In genomic region chr5:88716983-88717382, GRCm38 (mm10) we compare ENCODE assay signal across 21 mouse cellular contexts. TPM values are rescaled to one million over a fixed set of nuclear protein-coding genes. Genes with fewer than 3 reads are reported as not detected.
DNase-seq lines count a peak whose midpoint lies in the region; ATAC-seq and TF ChIP-seq lines count a peak whose summit lies in the region.
"Had no signal": no experiment of that assay in that cellular context is flagged by ENCODE, and none has a peak within 500 bp of the region (broad histone marks: within the 10 kb centered on the region; RNA-seq: fewer than 3 reads in every experiment).

No protein-coding gene starts in this region.

- H3K27me3 ChIP-seq in CH12.LX (replicated peaks), result no peaks in the 10 kb centered on the region
- no peaks in the 10 kb centered on the region for H3K27me3 ChIP-seq in liver, postnatal 0 days (ENCODE audit: insufficient read depth, low read length)
- H3K27me3 ChIP-seq: embryonic facial prominence, embryonic 13.5 days; embryonic facial prominence, embryonic 15.5 days; forebrain, embryonic 13.5 days; forebrain, embryonic 15.5 days had no signal

- TF ChIP-seq EP300 in CH12.LX (IDR thresholded peaks at IDR 0.05; ENCODE audit: low read length), result peak; percentile 94
- no peak for TF ChIP-seq EP300 in liver, postnatal 0 days (IDR thresholded peaks at IDR 0.05; ENCODE audit: low read depth)

- TF ChIP-seq POLR2A in CH12.LX (IDR thresholded peaks at IDR 0.05; ENCODE audit: low read depth, low read length), result no peak

- no peak overlapping the region for H3K9ac ChIP-seq in CH12.LX (ENCODE audit: insufficient read depth, low read depth)
- H3K9ac ChIP-seq in liver, postnatal 0 days (replicated peaks), result no peak overlapping the region
- H3K9ac ChIP-seq: embryonic facial prominence, embryonic 13.5 days; embryonic facial prominence, embryonic 15.5 days; forebrain, embryonic 13.5 days; forebrain, embryonic 15.5 days; forebrain, postnatal 0 days had no signal

- no peak overlapping the region for H3K27ac ChIP-seq in CH12.LX (ENCODE audit: insufficient read depth, low read depth)
- no peak overlapping the region for H3K27ac ChIP-seq in liver, postnatal 0 days (ENCODE audit: low read depth)
- H3K27ac ChIP-seq: embryonic facial prominence, embryonic 13.5 days; embryonic facial prominence, embryonic 15.5 days; forebrain, embryonic 13.5 days; forebrain, embryonic 15.5 days had no signal

- H3K4me3 ChIP-seq in CH12.LX (replicated peaks in 1 of 3; ENCODE audit: low read depth in 2 of 3, low read length in 2 of 3, poor library complexity in 1 of 3), result no peak overlapping the region
- H3K4me3 ChIP-seq in liver, postnatal 0 days (ENCODE audit: low read depth, low read length), result no peak overlapping the region
- H3K4me3 ChIP-seq: embryonic facial prominence, embryonic 13.5 days; embryonic facial prominence, embryonic 15.5 days; forebrain, embryonic 13.5 days; forebrain, embryonic 15.5 days had no signal

- peak; percentile 36 for DNase-seq in CD4-positive, CD25-positive, alpha-beta regulatory T cell, adult 2 months (ENCODE audit: low read depth, low spot score)
- DNase-seq in A20 (ENCODE audit: low read depth, low spot score) (peak; percentile 49), CH12.LX (ENCODE audit: extremely low read depth) (peak; percentile 79)
- DNase-seq in liver, postnatal 0 days, result no peak
- DNase-seq: adrenal gland, adult 2 months; adrenal gland, postnatal 10 days; adrenal gland, postnatal 25 days; cerebellum, adult 11 months; cerebellum, adult 18-20 months; cerebellum, adult 8-10 months; cerebellum, adult 9-11 months; cerebellum, postnatal 14 days; cerebellum, postnatal 36 days; embryo, embryonic 11 days; forebrain, postnatal 0 days had no signal

- 78% methylated on average over 2 of the region's 2 CpGs for WGBS in liver, postnatal 0 days (ENCODE audit: insufficient replicate concordance)

- in situ Hi-C loops in CH12.LX (cut with MboI; ENCODE audit: low pct_ligation_motif_present, low pct_unique_long_range_greater_than_20kb, low sequenced_read_pairs), result no loop called here

- dilution Hi-C loops in CH12.LX (cut with MboI; ENCODE audit: extremely low pct_ligation_motif_present, extremely low pct_unique_long_range_greater_than_20kb, low sequenced_read_pairs), result no loop called here

- peaks cover 11% of the 10 kb centered on the region for H3K79me2 ChIP-seq in CH12.LX (replicated peaks; ENCODE audit: control insufficient read depth, extremely low read depth, insufficient read depth, poor library complexity, severe bottlenecking)

- H3K4me1 ChIP-seq in CH12.LX (ENCODE audit: control insufficient read depth in 1 of 2, insufficient read depth in 2 of 2), result peaks cover 9 to 28% of the 10 kb centered on the region in 2 experiments
- peaks cover 12% of the 10 kb centered on the region for H3K4me1 ChIP-seq in liver, postnatal 0 days (ENCODE audit: insufficient read depth)

- no peak overlapping the region; the same call in 1 of the 2 replicates for H3K4me2 ChIP-seq in CH12.LX (ENCODE audit: insufficient read depth, low read depth, poor library complexity, severe bottlenecking)
- no peak overlapping the region for H3K4me2 ChIP-seq in liver, postnatal 0 days (ENCODE audit: low read depth, low read length)
- H3K4me2 ChIP-seq: embryonic facial prominence, embryonic 13.5 days; embryonic facial prominence, embryonic 15.5 days; forebrain, embryonic 13.5 days; forebrain, embryonic 15.5 days had no signal

- H3K9me3 ChIP-seq in CH12.LX (replicated peaks; ENCODE audit: low read length), result no peaks in the 10 kb centered on the region
- no peaks in the 10 kb centered on the region for H3K9me3 ChIP-seq in liver, postnatal 0 days (ENCODE audit: low read length)
- H3K9me3 ChIP-seq: embryonic facial prominence, embryonic 13.5 days; embryonic facial prominence, embryonic 15.5 days; forebrain, embryonic 13.5 days; forebrain, embryonic 15.5 days had no signal

- no peak for ATAC-seq in CD4-positive, CD25-positive, alpha-beta regulatory T cell, adult 4 months
- ATAC-seq in liver, postnatal 0 days, result no peak
- no peak for ATAC-seq in erythroblast, adult 5-6 weeks (replicated peaks; ENCODE audit: low FRiP score, poor library complexity, severe bottlenecking)
- ATAC-seq: forebrain, embryonic 13.5 days; forebrain, embryonic 15.5 days; forebrain, postnatal 0 days had no signal

- no peak for TF ChIP-seq RAD21 in CH12.LX (IDR thresholded peaks at IDR 0.05; ENCODE audit: low read depth, low read length)

- no peaks in the 10 kb centered on the region for H3K36me3 ChIP-seq in CH12.LX (replicated peaks in 1 of 2; ENCODE audit: control insufficient read depth in 1 of 2, insufficient read depth in 1 of 2, low read length in 1 of 2)
- H3K36me3 ChIP-seq in liver, postnatal 0 days (replicated peaks; ENCODE audit: insufficient read depth, low read length), result no peaks in the 10 kb centered on the region
- H3K36me3 ChIP-seq: embryonic facial prominence, embryonic 13.5 days; embryonic facial prominence, embryonic 15.5 days; forebrain, embryonic 15.5 days had no signal

- no peak for TF ChIP-seq CTCF in CH12.LX (conservative IDR thresholded peaks at IDR 0.05 in 1 of 2, IDR thresholded peaks at IDR 0.05 in 1 of 2; ENCODE audit: low read depth in 2 of 2, low read length in 2 of 2)
- TF ChIP-seq CTCF in liver, postnatal 0 days (IDR thresholded peaks at IDR 0.05; ENCODE audit: low read depth), result no peak

TF ChIP-seq in CH12.LX, 34 proteins besides CTCF, POLR2A, EP300 and RAD21 (continues in another document):
- no peak for TF ChIP-seq MXI1 (IDR thresholded peaks at IDR 0.05; ENCODE audit: low read depth, low read length)
- no peak for TF ChIP-seq ZMIZ1 (IDR thresholded peaks at IDR 0.05; ENCODE audit: low read depth, low read length)
- TF ChIP-seq MYC (IDR thresholded peaks at IDR 0.05; ENCODE audit: low read depth, low read length), result peak; percentile 58; the same call in 1 of the 2 replicates
- peak; percentile 64; the same call in 1 of the 2 replicates for TF ChIP-seq MAFK (IDR thresholded peaks at IDR 0.05; ENCODE audit: insufficient replicate concordance, low read length)
- peak; percentile 72; the same call in 1 of the 2 replicates for TF ChIP-seq MEF2A (IDR thresholded peaks at IDR 0.05; ENCODE audit: borderline replicate concordance, low read depth, low read length)
- TF ChIP-seq TCF12 (IDR thresholded peaks at IDR 0.05; ENCODE audit: low read depth, low read length), result peak; percentile 73
- no peak for TF ChIP-seq ZKSCAN1 (IDR thresholded peaks at IDR 0.05; ENCODE audit: borderline replicate concordance, low read depth, low read length)
- no peak for TF ChIP-seq UBTF (IDR thresholded peaks at IDR 0.05; ENCODE audit: low read depth, low read length)
- no peak for TF ChIP-seq SMC3 (IDR thresholded peaks at IDR 0.05; ENCODE audit: low read depth, low read length)
- TF ChIP-seq ZNF384 (IDR thresholded peaks at IDR 0.05; ENCODE audit: low read depth, low read length), result peak; percentile 49
- no peak; the same call in 1 of the 2 replicates for TF ChIP-seq RCOR1 (conservative IDR thresholded peaks at IDR 0.05; ENCODE audit: low read depth, low read length)
- no peak for TF ChIP-seq USF2 (conservative IDR thresholded peaks at IDR 0.05; ENCODE audit: low read depth, low read length)
- peak; percentile 62 for TF ChIP-seq CHD2 (IDR thresholded peaks at IDR 0.05; ENCODE audit: low read length)
- TF ChIP-seq HCFC1 (IDR thresholded peaks at IDR 0.05; ENCODE audit: low read depth, low read length), result peak; percentile 40; the same call in 1 of the 2 replicates
- TF ChIP-seq JUND (conservative IDR thresholded peaks at IDR 0.05; ENCODE audit: low read depth, low read length), result peak; percentile 97
- no peak for TF ChIP-seq POLR2AphosphoS2 (IDR thresholded peaks at IDR 0.05; ENCODE audit: low read depth, low read length)
- peak; percentile 27; the same call in 1 of the 2 replicates for TF ChIP-seq MAX (IDR thresholded peaks at IDR 0.05; ENCODE audit: low read length)
- no peak for TF ChIP-seq E2F4 (IDR thresholded peaks at IDR 0.05; ENCODE audit: insufficient replicate concordance, low read depth, low read length)
- no peak for TF ChIP-seq TBP (conservative IDR thresholded peaks at IDR 0.05; ENCODE audit: low read depth, low read length)
- TF ChIP-seq CHD1 (IDR thresholded peaks at IDR 0.05; ENCODE audit: low read depth, low read length), result no peak
- no peak for TF ChIP-seq PAX5 (IDR thresholded peaks at IDR 0.05; ENCODE audit: low read length)
- peak; percentile 73 for TF ChIP-seq ETS1 (conservative IDR thresholded peaks at IDR 0.05; ENCODE audit: low read depth, low read length)
- TF ChIP-seq MAZ (IDR thresholded peaks at IDR 0.05; ENCODE audit: low read depth, low read length), result peak; percentile 90

RNA-seq across cellular contexts. Expression of gene Mob1b, which starts 3.7 kb away (rescaled TPM):
- polyA plus RNA-seq in CD4-positive, CD25-positive, alpha-beta regulatory T cell, adult 4 months (2017; shearing (Covaris generic)), result 10 to 100 TPM; 10.2 to 10.7 TPM
- 7.0 and 7.6 TPM in 2 replicates for total RNA-seq in CH12.LX (2012; rRNA removed)
- total RNA-seq in CH12.LX (2014; rRNA removed), result 11.9 and 13.0 TPM in 2 replicates
- polyA plus RNA-seq in CH12.LX (2012; ENCODE audit: insufficient read length, low read depth), result 9.0 and 10.5 TPM in 2 replicates
- polyA plus RNA-seq in liver, postnatal 0 days (2015; fragmentation: Nextera tagmentation; extraction: Ambion mirVana), result 5.3 and 6.2 TPM in 2 replicates
- total RNA-seq in erythroblast, adult 5-6 weeks (2015; ENCODE audit: low replicate concordance), result 21.7 and 33.6 TPM in 2 replicates
- 15.7 and 19.4 TPM in 2 replicates for total RNA-seq in erythroblast, adult 5-6 weeks (2017; ENCODE audit: low replicate concordance)

RNA-seq across cellular contexts. Expression of gene Grsf1, which starts 41.0 kb away (rescaled TPM):
- 10 to 100 TPM in 1 of 2 experiments, 1 to 10 TPM in 1; 6.4 to 10.0 TPM for polyA plus RNA-seq in CD4-positive, CD25-positive, alpha-beta regulatory T cell, adult 4 months (2017; shearing (Covaris generic))
- total RNA-seq in CH12.LX (2012; rRNA removed) (56.8 and 60.5 TPM in 2 replicates), CH12.LX (2014; rRNA removed) (109 and 115 TPM in 2 replicates)
- polyA plus RNA-seq in CH12.LX (2012; ENCODE audit: insufficient read length, low read depth), result 100 and 126 TPM in 2 replicates
- 35.9 and 42.0 TPM in 2 replicates for polyA plus RNA-seq in liver, postnatal 0 days (2015; fragmentation: Nextera tagmentation; extraction: Ambion mirVana)
- 15.9 and 26.3 TPM in 2 replicates for total RNA-seq in erythroblast, adult 5-6 weeks (2015; ENCODE audit: low replicate concordance)
- 17.6 and 31.3 TPM in 2 replicates for total RNA-seq in erythroblast, adult 5-6 weeks (2017; ENCODE audit: low replicate concordance)

RNA-seq across cellular contexts. Expression of gene Dck, which starts 47.8 kb away (rescaled TPM):
- 10 to 100 TPM; 43.9 to 52.1 TPM for polyA plus RNA-seq in CD4-positive, CD25-positive, alpha-beta regulatory T cell, adult 4 months (2017; shearing (Covaris generic))
- total RNA-seq in CH12.LX (2012; rRNA removed) (13.7 and 15.4 TPM in 2 replicates), CH12.LX (2014; rRNA removed) (31.2 and 33.9 TPM in 2 replicates)
- polyA plus RNA-seq in CH12.LX (2012; ENCODE audit: insufficient read length, low read depth), result 20.9 and 25.5 TPM in 2 replicates
- 44.7 and 46.8 TPM in 2 replicates for polyA plus RNA-seq in liver, postnatal 0 days (2015; fragmentation: Nextera tagmentation; extraction: Ambion mirVana)
- total RNA-seq in erythroblast, adult 5-6 weeks (2015; ENCODE audit: low replicate concordance), result 66.0 and 106 TPM in 2 replicates
- total RNA-seq in erythroblast, adult 5-6 weeks (2017; ENCODE audit: low replicate concordance), result 75.0 and 113 TPM in 2 replicates
